Mouse (Mus musculus) retina, embryonic 14.5 days (tissue): ENCODE results near the gene Pcbd1.
"Not testable (repeated sequence)": the region's sequence is repeated elsewhere in the genome, so short reads cannot be mapped to it uniquely, and the experiment has no call there.

Experiments used
- DNase-seq: peaks from one replicate; pipeline ENCODE4 v3.0.0-alpha.2; 2015; ENCODE audit warnings: low spot score

Gene Pcbd1

GRCm38 (mm10) chr10:61091866-61092265 lies 2.7 kb downstream of the Pcbd1 start:
- no peak for DNase-seq

GRCm38 (mm10) chr10:61103564-61104114 lies 14.5 kb downstream of the Pcbd1 start:
- DNase-seq = no peak

GRCm38 (mm10) chr10:61114246-61114720 lies 25.2 kb downstream of the Pcbd1 start:
- DNase-seq = no peak

- not testable (repeated sequence) for DNase-seq
Observed at GRCm38 (mm10) chr10:61121732-61122131, 32.6 kb downstream of the Pcbd1 start.

GRCm38 (mm10) chr10:61123276-61123913 lies 34.3 kb downstream of the Pcbd1 start:
- no peak for DNase-seq

- DNase-seq = no peak
Observed at GRCm38 (mm10) chr10:61124462-61124861, 35.3 kb downstream of the Pcbd1 start.

- DNase-seq = no peak
Observed at GRCm38 (mm10) chr10:61128701-61129365, 39.7 kb downstream of the Pcbd1 start.

- no peak for DNase-seq
Observed at GRCm38 (mm10) chr10:61130959-61131358, 41.8 kb downstream of the Pcbd1 start.

- no peak for DNase-seq
Observed at GRCm38 (mm10) chr10:61134041-61134440, 44.9 kb downstream of the Pcbd1 start.

GRCm38 (mm10) chr10:61135226-61135839 lies 46.2 kb downstream of the Pcbd1 start:
- DNase-seq = no peak

GRCm38 (mm10) chr10:61137567-61137966 lies 48.4 kb downstream of the Pcbd1 start:
- no peak for DNase-seq

GRCm38 (mm10) chr10:61143343-61143742 lies 54.2 kb downstream of the Pcbd1 start:
- no peak for DNase-seq
